Mouse (Mus musculus) cerebellum, postnatal 4 days (tissue): Measurements from ENCODE around the gene March4.

Experiments used
- DNase-seq, 2 experiments: peaks; one replicate each; pipeline ENCODE4 v3.0.0; 2022; ENCODE audit warnings: low spot score in 2 of 2, mixed read lengths in 1 of 2

The March4 gene

GRCm38 (mm10) chr1:72449752-72450151 lies 87.0 kb downstream of the March4 start:
- DNase-seq: no peak

DNA sequence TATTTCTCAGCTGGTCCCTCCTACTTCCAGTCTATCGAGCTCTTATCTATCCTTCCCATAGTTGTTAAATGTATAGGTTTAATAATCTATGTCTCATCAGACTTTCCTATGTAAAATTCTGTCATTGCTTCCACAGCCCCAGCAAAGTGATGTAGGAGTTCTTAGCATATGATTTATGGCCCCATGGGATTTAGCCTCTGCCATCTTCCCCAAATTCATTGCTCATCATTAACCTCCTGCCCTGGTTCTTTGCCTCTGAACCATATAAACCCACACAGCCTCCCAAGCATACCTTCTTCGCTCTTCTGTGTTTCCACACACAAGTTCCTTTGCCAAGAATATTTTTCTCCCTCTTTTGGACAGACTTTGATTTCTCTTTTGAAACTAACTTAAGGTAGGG lies 94.0 kb downstream of the March4 start:
- DNase-seq: no peak

- DNase-seq: peak in 1 of 2 experiments; percentile 24
Observed at GRCm38 (mm10) chr1:72439146-72439545, 97.6 kb downstream of the March4 start.

GRCm38 (mm10) chr1:72436967-72437366 lies 99.8 kb downstream of the March4 start:
- DNase-seq: no peak

GRCm38 (mm10) chr1:72434510-72434909 lies 102.2 kb downstream of the March4 start:
- no peak for DNase-seq

DNA sequence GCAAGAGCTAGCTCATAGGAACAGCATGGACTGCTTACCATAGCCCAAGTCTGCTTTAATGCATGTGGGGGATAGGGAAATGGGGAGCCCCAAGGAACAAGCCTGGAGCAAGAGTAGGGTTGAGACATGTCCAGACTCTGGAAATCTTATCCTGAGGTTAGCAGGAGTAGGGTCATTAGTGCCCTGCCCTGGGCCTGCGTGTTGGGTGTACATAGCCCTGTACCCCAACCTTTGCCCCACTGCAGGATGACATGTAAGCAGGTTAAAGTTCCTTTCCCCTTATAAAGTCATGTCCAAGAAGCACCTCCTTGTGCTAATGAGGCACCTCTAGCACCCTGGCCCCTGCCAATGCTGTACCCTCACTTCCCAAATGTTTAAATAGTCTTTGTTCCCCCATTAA lies 104.2 kb downstream of the March4 start:
- DNase-seq: no peak

- DNase-seq: no peak
Observed at GRCm38 (mm10) chr1:72429107-72429807, 107.5 kb downstream of the March4 start.

DNA sequence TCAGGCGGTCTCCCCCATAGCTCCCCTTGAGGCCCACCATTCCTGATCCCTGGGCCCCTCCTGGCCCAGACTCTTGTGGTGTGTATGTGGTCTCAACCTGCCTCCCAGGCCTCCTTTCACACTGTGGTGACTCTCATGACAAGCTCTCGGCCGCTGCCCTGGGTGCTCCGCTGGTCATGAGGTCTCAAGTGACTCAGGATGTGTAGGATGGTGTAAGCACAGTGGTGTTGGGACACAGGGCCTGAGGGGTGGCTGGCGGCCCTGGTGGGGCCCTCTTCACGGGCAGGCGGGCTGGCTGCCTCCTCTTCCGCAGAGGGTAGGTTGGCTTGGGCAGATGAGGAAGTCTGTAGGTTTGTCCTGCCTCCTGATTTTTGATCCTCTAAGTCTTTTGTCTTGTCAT lies 108.2 kb downstream of the March4 start:
- no peak for DNase-seq

GRCm38 (mm10) chr1:72426456-72426855 lies 110.3 kb downstream of the March4 start:
- DNase-seq: no peak

DNA sequence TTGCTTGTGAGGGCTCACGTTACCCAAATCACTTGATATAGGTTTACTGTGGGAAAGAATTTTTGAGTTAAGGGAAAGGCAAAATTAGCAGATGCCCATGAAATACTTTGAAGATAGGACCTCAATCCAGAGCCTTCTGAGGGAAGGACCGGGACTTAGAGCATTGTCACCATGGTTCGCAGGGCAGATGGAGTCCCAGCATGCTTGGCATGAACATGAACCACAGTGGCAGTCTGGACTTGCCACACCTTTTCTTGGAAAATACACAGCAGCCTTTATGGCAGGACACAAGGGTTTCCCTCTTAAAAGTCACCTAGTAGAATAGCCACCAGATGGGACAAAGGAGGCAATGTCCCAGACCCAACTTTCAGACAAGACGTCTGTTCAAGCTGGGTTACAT lies 114.6 kb downstream of the March4 start:
- peak in 1 of 2 experiments; percentile 43 for DNase-seq

- no peak for DNase-seq
Observed at GRCm38 (mm10) chr1:72420220-72420619, 116.5 kb downstream of the March4 start.

DNA sequence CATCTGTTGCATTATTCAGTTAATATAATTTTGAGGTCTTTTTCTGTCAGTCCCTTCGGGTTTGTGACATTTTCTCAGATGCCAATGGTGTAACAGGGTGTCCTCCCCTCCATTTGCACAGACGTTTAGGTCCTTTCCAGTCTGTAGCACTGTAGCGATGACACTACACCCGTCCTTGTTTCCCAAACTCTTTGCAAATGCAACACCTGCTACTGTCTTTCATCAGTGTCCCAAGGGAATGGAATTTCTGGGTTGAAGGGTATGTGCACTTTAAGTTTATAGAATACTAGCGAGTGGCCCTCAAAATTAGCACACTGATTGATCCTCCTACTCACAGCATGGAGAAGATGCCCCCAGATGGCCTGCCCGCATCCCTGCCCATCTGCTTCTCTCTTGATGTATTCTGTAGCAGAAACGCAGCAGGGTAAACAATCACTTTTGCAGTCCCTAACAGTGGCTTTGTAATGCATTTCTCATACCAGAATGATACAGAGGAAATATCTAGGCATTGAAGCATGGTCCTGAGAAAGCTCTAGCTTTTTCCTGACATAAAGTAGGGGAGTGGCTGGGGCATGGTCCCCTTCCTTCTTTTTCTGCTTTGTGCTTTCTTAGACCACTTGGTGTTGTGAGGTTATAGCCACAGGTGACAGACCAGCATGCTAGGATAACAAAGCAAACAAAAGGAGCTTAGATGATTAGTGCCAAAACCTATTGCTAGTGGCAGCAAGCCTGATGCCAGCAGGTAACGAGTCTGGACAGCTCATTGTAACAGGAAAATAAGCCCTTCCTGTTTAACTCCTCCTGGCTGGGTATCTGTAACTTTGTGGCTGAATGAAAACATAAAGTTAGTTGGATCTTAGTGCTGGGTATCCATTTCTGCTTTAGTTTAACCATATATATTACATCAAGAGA lies 117.7 kb downstream of the March4 start:
- peak in 1 of 2 experiments; percentile 15 for DNase-seq

DNA sequence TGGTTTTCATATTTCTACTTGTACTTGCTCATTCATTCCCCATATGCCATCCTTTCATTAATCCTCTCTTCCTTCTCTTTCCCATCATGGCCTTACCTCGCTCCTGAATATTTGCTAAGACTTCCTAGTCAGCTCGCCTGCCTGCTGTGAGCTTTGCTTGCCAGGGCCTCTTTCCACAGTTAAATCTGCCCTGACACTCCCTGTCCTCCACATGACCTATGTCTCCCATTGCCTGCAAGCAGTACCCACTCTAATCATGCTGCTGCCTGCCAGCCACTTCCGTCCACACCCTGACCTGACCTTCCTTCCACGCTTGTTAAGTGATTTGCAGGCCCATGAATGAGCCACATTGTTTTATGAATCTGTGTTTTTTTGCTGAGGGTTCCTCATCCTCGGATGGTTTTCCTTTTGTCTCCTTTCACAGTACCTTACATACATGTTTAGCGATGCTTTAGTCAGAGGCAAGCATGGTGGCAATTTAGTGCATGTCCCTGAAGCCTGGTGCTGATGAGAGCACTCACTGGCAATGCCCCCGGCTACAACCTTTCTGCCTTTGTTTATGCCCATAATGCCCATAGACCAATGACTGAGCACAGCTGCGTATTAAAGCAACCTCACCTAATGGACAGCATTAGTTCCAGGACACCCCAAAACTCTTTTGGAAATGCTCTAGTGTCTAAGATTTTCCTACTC lies 122.0 kb downstream of the March4 start:
- peak in 1 of 2 experiments; percentile 18 for DNase-seq

GRCm38 (mm10) chr1:72414133-72414532 lies 122.6 kb downstream of the March4 start:
- DNase-seq: peak in 1 of 2 experiments; percentile 16

DNA sequence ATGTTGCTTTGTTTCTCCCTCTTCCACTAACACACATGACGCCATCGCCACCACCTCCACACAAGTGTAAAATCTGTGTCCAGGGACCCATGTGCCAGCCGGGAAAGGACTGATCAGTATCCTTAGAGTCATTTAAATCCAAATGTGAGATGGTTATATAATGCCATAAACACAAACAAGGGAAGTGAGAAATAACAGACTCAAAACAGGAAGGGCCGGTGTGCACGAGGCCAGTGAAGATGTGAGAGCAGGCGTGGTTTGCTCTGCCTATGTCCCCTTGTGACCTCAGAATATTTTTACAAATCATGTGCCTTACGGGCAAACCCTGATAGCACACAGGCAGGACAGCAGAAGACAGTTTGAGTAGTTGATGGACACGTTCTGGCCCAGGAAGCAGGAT lies 123.5 kb downstream of the March4 start:
- no peak for DNase-seq

DNA sequence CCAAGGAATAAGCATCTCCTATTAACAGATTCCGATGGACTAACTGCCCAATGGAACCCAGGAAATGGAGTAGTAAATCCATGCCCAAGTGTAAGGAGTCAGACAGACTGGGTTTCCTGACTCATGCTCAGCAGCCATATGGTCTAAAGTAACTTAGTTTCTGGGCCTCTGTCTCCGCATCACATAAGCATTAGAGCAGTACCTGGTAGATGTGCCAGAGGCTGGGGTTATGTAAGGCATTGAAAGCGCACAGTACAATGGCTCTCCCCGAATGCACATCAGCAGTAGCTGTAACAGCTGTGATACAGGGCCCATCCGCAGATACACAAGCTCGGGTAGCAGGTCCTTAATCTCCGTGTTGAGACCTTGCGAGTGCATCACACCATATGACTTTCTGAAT lies 125.6 kb downstream of the March4 start:
- no peak for DNase-seq

- peak in 1 of 2 experiments; percentile 31 for DNase-seq
Observed at GRCm38 (mm10) chr1:72409936-72410335, 126.8 kb downstream of the March4 start.

DNA sequence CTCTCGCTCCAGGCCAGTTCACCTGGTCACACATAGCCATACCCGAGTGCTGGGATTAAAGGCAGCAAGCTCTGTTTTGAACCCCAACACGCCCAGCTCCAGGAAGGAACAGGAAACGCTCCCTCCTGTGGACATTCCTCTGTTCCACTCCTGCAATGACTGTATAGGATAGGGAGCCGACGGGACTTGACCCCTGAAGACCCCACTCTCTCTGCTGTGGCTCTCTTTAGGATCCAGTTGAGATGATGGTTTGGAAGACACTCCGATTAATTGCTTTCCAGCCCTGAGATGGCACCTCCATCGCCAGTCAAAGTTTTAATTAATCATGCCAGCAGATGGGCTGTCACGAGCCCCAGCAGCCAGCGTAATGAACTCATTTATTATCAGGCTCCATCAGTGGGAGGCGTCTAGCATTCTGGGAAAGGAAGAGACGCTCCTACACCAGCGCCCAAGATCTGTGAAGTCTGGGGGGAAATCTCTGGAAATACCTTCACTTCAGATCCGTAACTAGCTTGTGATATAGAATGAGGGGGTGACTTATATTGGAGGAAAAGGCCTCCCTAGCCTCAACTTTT lies 130.1 kb downstream of the March4 start:
- no peak for DNase-seq

- no peak for DNase-seq
Observed at GRCm38 (mm10) chr1:72401331-72402069, 135.2 kb downstream of the March4 start.

DNA sequence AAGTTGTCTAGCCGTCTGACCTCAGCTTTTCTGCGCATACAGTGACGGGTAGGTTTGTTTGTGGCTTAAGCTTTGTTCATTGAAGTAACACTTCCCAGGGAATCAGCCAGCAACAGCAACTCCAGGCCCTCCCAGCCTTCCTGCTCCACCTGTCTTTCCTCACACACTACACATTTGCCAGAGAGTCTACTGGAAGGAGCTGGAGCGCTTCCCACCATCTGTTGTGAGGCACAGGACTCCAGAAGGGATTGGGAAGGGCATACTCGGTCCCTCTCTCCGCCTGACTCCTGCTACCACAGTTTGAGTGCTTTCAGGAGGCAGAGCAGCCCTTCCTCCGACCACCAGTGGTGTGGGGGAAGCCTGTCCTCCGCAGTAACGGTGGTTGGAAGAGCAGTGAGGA lies 136.1 kb downstream of the March4 start:
- DNase-seq: peak in 1 of 2 experiments; percentile 60

GRCm38 (mm10) chr1:72399720-72400401 lies 136.9 kb downstream of the March4 start:
- DNase-seq: no peak
